Mouse (Mus musculus): ENCODE data around the gene Cd300e. TPM values are rescaled to one million over a fixed set of nuclear protein-coding genes. Genes with fewer than 3 reads are reported as not detected.

Cd300e gene
- polyA plus RNA-seq, 1 experiment from 2014 or later, result 0.42 TPM

GRCm38 (mm10) chr11:115073002-115073401 lies 11.0 kb upstream of the Cd300e start:
- Histone ChIP-seq H3K9me3 (ENCODE audit: control insufficient read depth, low read length) (no peaks in the 10 kb centered on the region), H3K4me2 (ENCODE audit: low read depth, low read length) (no peak overlapping the region), H3K4me3 (ENCODE audit: low read length) (no peak overlapping the region), H3K9ac (ENCODE audit: low read depth, low read length) (no peak overlapping the region), H3K4me1 (ENCODE audit: control insufficient read depth, insufficient read depth, low read length) (peaks cover 19% of the 10 kb centered on the region), H3K36me3 (ENCODE audit: control insufficient read depth, insufficient read depth, low read length) (no peaks in the 10 kb centered on the region), H3K27me3 (replicated peaks; ENCODE audit: control insufficient read depth, insufficient read depth, low read length) (no peaks in the 10 kb centered on the region), H3K27ac (ENCODE audit: low read length) (no peak overlapping the region)
- WGBS, result 71% methylated on average over 5 of the region's 5 CpGs
- ATAC-seq, result no peak

- no peaks in the 10 kb centered on the region for H3K27me3 ChIP-seq (replicated peaks; ENCODE audit: control insufficient read depth, insufficient read depth, low read length)
- peak overlapping the region; percentile 57 for H3K27ac ChIP-seq (ENCODE audit: low read length)
- WGBS, result 16% methylated on average over 14 of the region's 14 CpGs
- H3K4me2 ChIP-seq (ENCODE audit: low read depth, low read length), result peak overlapping the region; percentile 35
- H3K9ac ChIP-seq (ENCODE audit: low read depth, low read length), result peak overlapping the region; percentile 40; the same call in 1 of the 2 replicates
- ATAC-seq, result peak; percentile 48; the same call in 1 of the 2 replicates
- H3K4me3 ChIP-seq (ENCODE audit: low read length), result no peak overlapping the region
- H3K36me3 ChIP-seq (ENCODE audit: control insufficient read depth, insufficient read depth, low read length), result no peaks in the 10 kb centered on the region
- peaks cover 19% of the 10 kb centered on the region for H3K4me1 ChIP-seq (ENCODE audit: control insufficient read depth, insufficient read depth, low read length)
- H3K9me3 ChIP-seq (ENCODE audit: control insufficient read depth, low read length), result no peaks in the 10 kb centered on the region
Measured at GRCm38 (mm10) chr11:115071631-115072294, 9.8 kb upstream of the Cd300e start.

GRCm38 (mm10) chr11:115071015-115071551 lies 9.1 kb upstream of the Cd300e start:
- H3K9ac ChIP-seq (ENCODE audit: low read depth, low read length), result no peak overlapping the region
- H3K4me1 ChIP-seq (ENCODE audit: control insufficient read depth, insufficient read depth, low read length), result peaks cover 19% of the 10 kb centered on the region
- H3K4me2 ChIP-seq (ENCODE audit: low read depth, low read length), result peak overlapping the region; percentile 35; the same call in 1 of the 2 replicates
- no peaks in the 10 kb centered on the region for H3K27me3 ChIP-seq (replicated peaks; ENCODE audit: control insufficient read depth, insufficient read depth, low read length)
- WGBS, result 9% methylated on average over 9 of the region's 9 CpGs
- no peaks in the 10 kb centered on the region for H3K36me3 ChIP-seq (ENCODE audit: control insufficient read depth, insufficient read depth, low read length)
- no peak overlapping the region for H3K27ac ChIP-seq (ENCODE audit: low read length)
- H3K9me3 ChIP-seq (ENCODE audit: control insufficient read depth, low read length), result no peaks in the 10 kb centered on the region
- ATAC-seq, result no peak
- no peak overlapping the region for H3K4me3 ChIP-seq (ENCODE audit: low read length)

GRCm38 (mm10) chr11:115066768-115067167 lies 4.8 kb upstream of the Cd300e start:
- no peak overlapping the region for H3K4me3 ChIP-seq (ENCODE audit: low read length)
- no peaks in the 10 kb centered on the region for H3K27me3 ChIP-seq (replicated peaks; ENCODE audit: control insufficient read depth, insufficient read depth, low read length)
- no peaks in the 10 kb centered on the region for H3K36me3 ChIP-seq (ENCODE audit: control insufficient read depth, insufficient read depth, low read length)
- ATAC-seq, result no peak
- H3K4me2 ChIP-seq (ENCODE audit: low read depth, low read length), result no peak overlapping the region
- no peaks in the 10 kb centered on the region for H3K9me3 ChIP-seq (ENCODE audit: control insufficient read depth, low read length)
- H3K27ac ChIP-seq (ENCODE audit: low read length), result no peak overlapping the region
- no peak overlapping the region for H3K9ac ChIP-seq (ENCODE audit: low read depth, low read length)
- WGBS, result 61% methylated on average over 6 of the region's 6 CpGs
- peaks cover 3% of the 10 kb centered on the region; the same call in 1 of the 2 replicates for H3K4me1 ChIP-seq (ENCODE audit: control insufficient read depth, insufficient read depth, low read length)

GRCm38 (mm10) chr11:115059797-115060196 lies 2.2 kb downstream of the Cd300e start:
- WGBS, result 84% methylated on average over 2 of the region's 2 CpGs
- no peak for ATAC-seq
- no peaks in the 10 kb centered on the region for H3K36me3 ChIP-seq (ENCODE audit: control insufficient read depth, insufficient read depth, low read length)

GRCm38 (mm10) chr11:115058701-115059100 lies 3.3 kb downstream of the Cd300e start:
- Histone ChIP-seq H3K27ac (ENCODE audit: low read length) (no peak overlapping the region), H3K4me2 (ENCODE audit: low read depth, low read length) (no peak overlapping the region), H3K4me1 (ENCODE audit: control insufficient read depth, insufficient read depth, low read length) (no peaks in the 10 kb centered on the region), H3K36me3 (ENCODE audit: control insufficient read depth, insufficient read depth, low read length) (no peaks in the 10 kb centered on the region), H3K4me3 (ENCODE audit: low read length) (no peak overlapping the region), H3K27me3 (replicated peaks; ENCODE audit: control insufficient read depth, insufficient read depth, low read length) (no peaks in the 10 kb centered on the region), H3K9ac (ENCODE audit: low read depth, low read length) (no peak overlapping the region), H3K9me3 (ENCODE audit: control insufficient read depth, low read length) (no peaks in the 10 kb centered on the region)
- WGBS, result 80% methylated on average over 4 of the region's 4 CpGs
- no peak for ATAC-seq

More at GRCm38 (mm10) chr11:115059797-115060196, 2.2 kb downstream of the Cd300e start:
- Histone ChIP-seq H3K4me3 (ENCODE audit: low read length) (no peak overlapping the region), H3K4me2 (ENCODE audit: low read depth, low read length) (no peak overlapping the region), H3K27ac (ENCODE audit: low read length) (no peak overlapping the region), H3K9me3 (ENCODE audit: control insufficient read depth, low read length) (no peaks in the 10 kb centered on the region), H3K4me1 (ENCODE audit: control insufficient read depth, insufficient read depth, low read length) (no peaks in the 10 kb centered on the region), H3K27me3 (replicated peaks; ENCODE audit: control insufficient read depth, insufficient read depth, low read length) (no peaks in the 10 kb centered on the region), H3K9ac (ENCODE audit: low read depth, low read length) (no peak overlapping the region)

GRCm38 (mm10) chr11:115054537-115054936 lies 7.4 kb downstream of the Cd300e start:
- H3K9me3 ChIP-seq (ENCODE audit: control insufficient read depth, low read length), result no peaks in the 10 kb centered on the region
- no peaks in the 10 kb centered on the region for H3K36me3 ChIP-seq (ENCODE audit: control insufficient read depth, insufficient read depth, low read length)
- no peak overlapping the region for H3K4me2 ChIP-seq (ENCODE audit: low read depth, low read length)
- H3K9ac ChIP-seq (ENCODE audit: low read depth, low read length), result no peak overlapping the region
- H3K4me1 ChIP-seq (ENCODE audit: control insufficient read depth, insufficient read depth, low read length), result no peaks in the 10 kb centered on the region
- ATAC-seq, result no peak
- no peak overlapping the region for H3K4me3 ChIP-seq (ENCODE audit: low read length)
- H3K27me3 ChIP-seq (replicated peaks; ENCODE audit: control insufficient read depth, insufficient read depth, low read length), result no peaks in the 10 kb centered on the region
- no peak overlapping the region for H3K27ac ChIP-seq (ENCODE audit: low read length)

GRCm38 (mm10) chr11:115052991-115053390 lies 9.0 kb downstream of the Cd300e start:
- Histone ChIP-seq H3K4me2 (ENCODE audit: low read depth, low read length) (no peak overlapping the region), H3K9me3 (ENCODE audit: control insufficient read depth, low read length) (no peaks in the 10 kb centered on the region), H3K4me1 (ENCODE audit: control insufficient read depth, insufficient read depth, low read length) (no peaks in the 10 kb centered on the region), H3K9ac (ENCODE audit: low read depth, low read length) (no peak overlapping the region), H3K27me3 (replicated peaks; ENCODE audit: control insufficient read depth, insufficient read depth, low read length) (no peaks in the 10 kb centered on the region), H3K4me3 (ENCODE audit: low read length) (no peak overlapping the region), H3K27ac (ENCODE audit: low read length) (no peak overlapping the region), H3K36me3 (ENCODE audit: control insufficient read depth, insufficient read depth, low read length) (no peaks in the 10 kb centered on the region)
- WGBS, result 86% methylated on average over 1 of the region's 1 CpGs
- no peak for ATAC-seq

GRCm38 (mm10) chr11:115052206-115052605 lies 9.8 kb downstream of the Cd300e start:
- no peak overlapping the region for H3K9ac ChIP-seq (ENCODE audit: low read depth, low read length)

More at GRCm38 (mm10) chr11:115052206-115052605, 9.8 kb downstream of the Cd300e start:
- Histone ChIP-seq H3K9me3 (ENCODE audit: control insufficient read depth, low read length) (no peaks in the 10 kb centered on the region), H3K36me3 (ENCODE audit: control insufficient read depth, insufficient read depth, low read length) (no peaks in the 10 kb centered on the region), H3K4me2 (ENCODE audit: low read depth, low read length) (no peak overlapping the region), H3K27me3 (replicated peaks; ENCODE audit: control insufficient read depth, insufficient read depth, low read length) (no peaks in the 10 kb centered on the region), H3K27ac (ENCODE audit: low read length) (no peak overlapping the region), H3K4me1 (ENCODE audit: control insufficient read depth, insufficient read depth, low read length) (no peaks in the 10 kb centered on the region), H3K4me3 (ENCODE audit: low read length) (no peak overlapping the region)
- no peak for ATAC-seq
- 5% methylated on average over 9 of the region's 9 CpGs for WGBS

Data from intestine, embryonic 16.5 days (tissue).